Mouse (Mus musculus) E14TG2a.4 (cell line): Measurements from ENCODE around the gene Tmem179b.

Experiments
- CTCF ChIP-seq: conservative IDR thresholded peaks from 2 replicates; pipeline ENCODE4 v1.5.1; 2014; ENCODE audit warnings: low read length
- NANOG ChIP-seq: IDR thresholded peaks from 2 replicates; pipeline ENCODE4 v1.6.1; 2014; ENCODE audit warnings: borderline replicate concordance, low read length, mixed read lengths

DNA sequence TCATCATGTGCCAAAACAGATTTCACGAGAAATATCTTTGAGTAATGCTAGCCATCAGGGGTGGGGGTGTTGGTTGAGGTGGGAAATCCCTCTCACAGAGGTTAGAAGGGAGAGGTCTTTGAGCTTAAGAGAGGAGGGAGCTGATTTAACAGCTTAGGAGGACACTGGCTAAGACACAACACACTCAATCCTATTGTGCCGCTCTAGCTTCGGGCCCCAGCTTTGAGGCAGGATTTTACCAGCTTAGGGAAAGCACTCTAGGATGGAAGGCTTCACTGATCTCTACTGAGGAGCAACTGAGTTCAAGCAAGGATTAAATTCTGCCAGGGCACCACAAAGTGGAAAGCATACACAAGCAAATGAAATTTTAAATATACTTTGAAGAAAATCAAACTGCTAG, 42.7 kb upstream of the Tmem179b start:
- TF ChIP-seq CTCF: no peak
- no peak for TF ChIP-seq NANOG
